Mouse (Mus musculus) embryo, embryonic 10.5 days (tissue): Measurements from ENCODE around the gene Prkcz.
A peak's percentile ranks its signal among the peaks of the same experiment; 100 is the strongest.

Source experiments
- DNase-seq: peaks from one replicate; pipeline ENCODE4 v3.0.0-alpha.2; 2015; ENCODE audit warnings: low spot score

Gene Prkcz

GRCm38 (mm10) chr4:155361303-155361791 is at the start of gene Prkcz:
TSS of gene Prkcz (minus strand) at chr4:155361361.
- peak; percentile 88 for DNase-seq

GRCm38 (mm10) chr4:155409058-155409776 is 48.1 kb upstream of the Prkcz start, which contains the start of gene Cfap74:
TSS of gene Cfap74 (plus strand) at chr4:155409190.
- DNase-seq: peak; percentile 93

GRCm38 (mm10) chr4:155408695-155409057 is 47.5 kb upstream of the Prkcz start:
- DNase-seq: no peak

GRCm38 (mm10) chr4:155402489-155402888 is 41.3 kb upstream of the Prkcz start:
- no peak for DNase-seq

- DNase-seq: no peak
These were observed 40.0 kb upstream of the Prkcz start for GRCm38 (mm10) chr4:155401121-155401520.

GRCm38 (mm10) chr4:155398222-155398540 is 37.0 kb upstream of the Prkcz start:
- DNase-seq: no peak

- DNase-seq: peak; percentile 76
These were observed 36.5 kb upstream of the Prkcz start, which contains the start of gene Gabrd for GRCm38 (mm10) chr4:155397511-155398221. TSS of gene Gabrd (minus strand) at chr4:155398112.

- no peak for DNase-seq
These were observed 35.6 kb upstream of the Prkcz start for GRCm38 (mm10) chr4:155396751-155397150.

- no peak for DNase-seq
These were observed 34.3 kb upstream of the Prkcz start for GRCm38 (mm10) chr4:155395471-155395870.

- DNase-seq: no peak
These were observed 26.0 kb upstream of the Prkcz start for GRCm38 (mm10) chr4:155387166-155387565.

- DNase-seq: no peak
These were observed 22.2 kb upstream of the Prkcz start for GRCm38 (mm10) chr4:155383326-155383725.

GRCm38 (mm10) chr4:155382752-155383151 is 21.6 kb upstream of the Prkcz start:
- DNase-seq: no peak

GRCm38 (mm10) chr4:155381974-155382373 is 20.8 kb upstream of the Prkcz start:
- no peak for DNase-seq

- DNase-seq: no peak
These were observed 10.9 kb upstream of the Prkcz start for GRCm38 (mm10) chr4:155371797-155372735.

- DNase-seq: no peak
These were observed 9.9 kb upstream of the Prkcz start for GRCm38 (mm10) chr4:155370737-155371715.

GRCm38 (mm10) chr4:155368684-155369083 is 7.5 kb upstream of the Prkcz start:
- DNase-seq: peak; percentile 81

GRCm38 (mm10) chr4:155367739-155368138 is 6.6 kb upstream of the Prkcz start:
- no peak for DNase-seq

- no peak for DNase-seq
These were observed 5.6 kb upstream of the Prkcz start for GRCm38 (mm10) chr4:155366784-155367183.

GRCm38 (mm10) chr4:155362443-155362842 is 1.3 kb upstream of the Prkcz start:
- DNase-seq: no peak

GRCm38 (mm10) chr4:155360856-155361255 is 305 bp downstream of the Prkcz start:
- DNase-seq: no peak
